Mouse (Mus musculus) brain, embryonic 14.5 days (tissue): ENCODE data around the gene Nt5c1b.

Experiments used
- CTCF ChIP-seq: fragments of 200-500 bp; IDR thresholded peaks from 2 replicates; pipeline ENCODE4 v1.5.1; 2012; ENCODE audit warnings: inconsistent platforms, mild to moderate bottlenecking, moderate library complexity, borderline replicate concordance; ENCODE audit not compliant: insufficient read depth, insufficient read length; ENCODE audit errors: extremely low read depth
- POLR2A ChIP-seq: fragments of 200-500 bp; IDR thresholded peaks from 2 replicates; pipeline ENCODE4 v1.6.1; 2012; ENCODE audit warnings: mild to moderate bottlenecking, inconsistent platforms, borderline replicate concordance; ENCODE audit not compliant: poor library complexity, insufficient read depth, insufficient read length, severe bottlenecking; ENCODE audit errors: extremely low read depth

- no peak for TF ChIP-seq POLR2A
- no peak for TF ChIP-seq CTCF
Observed at GRCm38 (mm10) chr12:10411453-10411852, 41.7 kb downstream of the Nt5c1b start.
